14 mouse cellular contexts compared by ENCODE assay signal in the genomic region with DNA sequence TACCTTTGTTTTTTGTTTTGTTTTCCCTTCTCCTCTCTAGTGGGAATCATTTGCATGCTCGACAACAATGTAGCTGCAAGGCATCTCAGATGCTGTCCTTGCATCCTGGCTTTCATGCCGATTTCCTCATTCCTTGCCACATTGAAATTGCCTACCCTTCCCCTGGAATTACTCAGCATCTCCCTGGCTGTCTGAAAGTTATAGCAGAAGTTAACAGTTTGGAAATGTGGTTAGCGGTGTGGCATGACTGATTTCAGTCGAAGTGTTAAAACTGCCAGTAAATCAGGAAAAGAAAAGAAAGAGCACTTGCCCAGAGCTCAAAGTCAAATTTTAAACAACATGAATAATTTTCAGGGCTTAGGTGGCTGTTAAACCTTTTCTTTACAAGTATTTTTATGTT.
"Had no signal": no experiment of that assay in that cellular context is flagged by ENCODE, and none has a peak within 500 bp of the region (broad histone marks: within the 10 kb centered on the region; RNA-seq: fewer than 3 reads in every experiment).

No protein-coding gene starts in this region.

- H3K27me3 ChIP-seq: liver, embryonic 13.5 days; neural tube, embryonic 12.5 days; neural tube, embryonic 15.5 days had no signal

- DNase-seq: kidney, adult 11 months; kidney, adult 9 months; kidney, postnatal 36 days; layer of hippocampus, postnatal 36 days; liver, embryonic 13.5 days; lung, adult 2 months; lung, postnatal 14 days; right cerebral cortex, adult 18-20 months; right cerebral cortex, postnatal 14 days; right cerebral cortex, postnatal 4 days; thymus, adult 2 months; thymus, postnatal 14 days had no signal
